Mouse (Mus musculus) olfactory bulb, adult 2 months (tissue): Measurements from ENCODE around the gene Draxin.

Source experiments
- CTCF ChIP-seq: fragments of 200-500 bp; IDR thresholded peaks from 2 replicates; pipeline ENCODE4 v1.5.1; 2012; ENCODE audit warnings: low read depth, mild to moderate bottlenecking, low read length, moderate library complexity; ENCODE audit not compliant: insufficient read depth
- POLR2A ChIP-seq: fragments of 200-500 bp; IDR thresholded peaks from 2 replicates; pipeline ENCODE4 v1.6.1; 2012; ENCODE audit warnings: mild to moderate bottlenecking, low read depth, low read length, moderate library complexity; ENCODE audit not compliant: insufficient read depth

GRCm38 (mm10) chr4:148122694-148123066 lies 7.8 kb downstream of the Draxin start:
- TF ChIP-seq POLR2A (no peak), CTCF (no peak)
